Mouse (Mus musculus) CD8-positive naive resting alpha-beta T cell, adult 2 months (primary cell): Measurements from ENCODE around the gene Per1.
"Not testable (repeated sequence)": the region's sequence is repeated elsewhere in the genome, so short reads cannot be mapped to it uniquely, and the experiment has no call there.

ENCODE experiments used
- DNase-seq, 2 experiments: peaks; one replicate each; pipeline ENCODE4 v3.0.0; 2022; ENCODE audit warnings: low read depth in 2 of 2, low spot score in 2 of 2

Gene Per1

DNA sequence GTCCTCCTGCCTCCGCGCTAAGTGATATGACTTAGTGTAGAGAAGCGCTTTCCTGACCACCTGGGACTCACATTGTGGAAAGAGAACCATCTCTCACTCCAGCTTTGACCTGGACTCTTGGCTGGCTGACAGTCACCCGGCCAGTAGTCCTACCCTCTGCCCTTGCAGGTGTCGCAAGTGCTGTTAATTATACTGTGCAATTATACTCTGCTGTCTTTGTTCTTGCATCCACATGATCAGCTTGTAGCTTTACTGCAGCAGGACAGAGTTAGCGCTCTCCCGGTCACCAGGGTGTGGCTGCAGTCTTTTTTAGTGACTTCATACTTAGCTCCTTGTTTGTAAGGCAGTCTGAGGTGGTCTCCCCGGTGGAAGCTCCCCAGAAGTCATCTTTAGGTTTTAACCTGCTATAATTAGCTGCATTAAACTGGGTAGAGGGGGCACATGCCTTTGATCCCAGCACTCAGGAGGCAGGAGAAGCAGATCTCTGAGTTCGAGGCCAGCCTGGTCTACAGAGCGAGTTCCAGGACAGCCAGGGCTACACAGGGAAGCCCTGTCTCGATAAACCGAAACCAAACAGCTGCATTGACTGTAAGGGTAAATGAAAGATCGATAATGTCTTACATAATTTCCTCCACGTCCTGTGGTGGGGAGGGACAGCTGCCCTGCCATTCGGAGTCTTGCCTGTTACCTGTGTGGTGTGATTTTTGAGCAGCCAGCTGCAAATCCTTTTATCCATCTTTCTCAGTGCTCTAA lies 14.7 kb upstream of the Per1 start:
- DNase-seq: no peak

DNA sequence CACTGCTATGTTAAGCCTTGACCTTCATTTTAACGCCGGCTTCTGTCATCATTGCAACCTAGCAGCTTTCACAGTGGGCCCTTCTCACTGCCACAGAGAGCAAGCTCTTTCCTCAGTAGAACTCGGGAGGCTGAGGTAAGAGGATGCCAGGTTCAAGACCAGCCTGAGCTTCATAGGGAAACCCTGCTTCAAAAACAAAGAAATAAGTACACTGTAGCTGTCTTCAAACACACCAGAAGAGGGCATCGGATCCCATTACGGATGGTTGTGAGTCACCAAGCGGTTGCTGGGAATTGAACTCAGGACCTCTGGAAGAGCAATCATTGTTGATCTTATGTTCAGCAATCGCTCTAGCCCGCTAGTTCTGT lies 14.2 kb upstream of the Per1 start:
- no peak for DNase-seq

DNA sequence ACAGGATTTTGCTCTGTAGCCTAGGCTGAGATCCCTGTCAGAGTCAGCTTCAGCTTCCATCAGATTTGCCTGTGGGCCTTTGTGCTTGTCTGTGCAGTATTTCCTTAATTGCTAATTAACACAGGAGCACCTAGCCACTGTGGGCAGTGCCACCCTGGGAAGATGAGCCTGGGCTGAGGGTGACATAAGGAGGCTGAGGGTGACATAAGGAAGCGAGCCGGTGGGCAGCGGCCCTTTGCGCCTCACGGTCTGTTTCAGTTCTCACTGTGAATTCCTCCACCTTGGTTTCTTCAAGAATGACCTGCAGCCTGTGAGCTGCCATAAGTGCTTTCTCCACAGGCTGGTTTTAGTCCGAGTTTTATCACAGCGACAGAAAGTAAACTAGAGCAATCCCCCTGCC lies 13.4 kb upstream of the Per1 start:
- no peak for DNase-seq

DNA sequence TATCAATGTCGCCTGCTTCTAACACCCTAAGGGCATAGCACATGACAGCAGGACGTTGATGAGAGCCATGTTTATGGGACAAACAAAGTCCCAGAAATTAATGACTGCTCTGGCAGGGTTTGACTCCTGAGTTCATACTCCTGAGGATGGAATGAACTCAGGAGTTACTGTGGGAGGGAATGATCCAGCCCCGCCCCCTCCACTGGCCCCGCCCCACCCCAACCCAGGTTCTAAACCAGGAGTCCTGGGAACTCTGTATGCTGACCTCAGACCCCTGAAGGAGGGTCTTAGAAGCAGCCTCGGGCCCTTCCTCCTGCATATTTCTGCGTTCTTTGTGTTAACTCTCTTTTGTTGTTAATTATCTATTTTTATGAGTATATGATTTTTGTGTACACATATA lies 9.4 kb upstream of the Per1 start:
- no peak for DNase-seq

DNA sequence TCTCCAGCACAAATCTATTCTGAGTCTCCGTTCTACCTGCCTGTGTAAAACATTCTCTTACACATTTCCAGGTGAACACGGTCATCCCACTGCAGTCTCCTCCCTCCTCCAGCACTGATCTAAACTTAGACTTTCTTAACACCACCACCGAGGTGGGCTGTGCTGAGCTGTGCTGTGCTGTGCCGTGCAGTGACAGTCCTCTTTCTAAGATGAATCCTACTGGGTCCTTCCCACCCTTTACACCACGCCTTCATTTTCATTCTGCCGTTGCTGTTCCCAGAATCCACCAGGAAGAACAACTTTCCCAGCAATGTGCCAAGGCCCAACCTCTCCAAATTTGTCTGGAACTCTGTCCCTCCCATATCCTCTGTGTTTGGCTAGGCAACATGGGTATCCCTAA lies 8.6 kb upstream of the Per1 start:
- no peak for DNase-seq

DNA sequence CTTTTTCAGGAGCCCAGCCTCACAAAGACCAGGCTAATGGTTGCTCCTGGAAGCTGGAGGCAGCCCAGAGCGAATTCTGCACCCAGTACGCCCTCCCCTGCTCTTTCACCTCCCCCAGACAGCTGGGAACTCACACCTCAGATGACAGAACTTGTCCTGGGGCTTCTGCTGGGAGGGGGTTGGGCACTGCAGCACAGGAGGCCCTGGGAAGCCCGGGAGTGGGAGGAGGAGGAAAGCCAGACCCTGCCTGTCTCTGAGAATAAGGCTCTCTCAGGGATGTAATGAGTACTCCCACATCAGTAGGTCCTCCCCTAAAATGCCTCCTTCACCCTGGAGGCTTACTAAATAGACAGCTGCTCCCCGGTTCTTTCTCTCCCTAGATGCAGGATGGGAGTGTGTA lies 7.9 kb upstream of the Per1 start:
- DNase-seq: no peak

DNA sequence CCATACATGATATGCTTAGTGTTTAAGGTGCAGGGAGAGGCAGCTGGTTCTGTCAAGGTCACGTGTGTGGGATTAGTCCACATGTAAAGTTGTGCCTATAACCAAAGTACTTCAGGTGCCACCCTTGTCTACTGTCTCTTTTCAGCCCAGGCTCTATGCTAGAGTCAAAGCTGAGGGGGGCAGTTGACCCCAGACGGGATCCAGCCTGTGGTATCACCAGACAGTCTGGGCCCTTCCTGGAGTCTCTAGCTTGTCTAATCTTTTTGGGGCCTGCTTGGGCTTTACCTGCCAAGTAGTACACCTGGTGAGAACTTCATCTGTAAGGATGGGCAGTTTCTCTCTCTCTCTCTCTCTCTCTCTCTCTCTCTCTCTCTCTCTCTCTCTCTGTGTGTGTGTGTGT lies 7.4 kb upstream of the Per1 start:
- DNase-seq: no peak

DNA sequence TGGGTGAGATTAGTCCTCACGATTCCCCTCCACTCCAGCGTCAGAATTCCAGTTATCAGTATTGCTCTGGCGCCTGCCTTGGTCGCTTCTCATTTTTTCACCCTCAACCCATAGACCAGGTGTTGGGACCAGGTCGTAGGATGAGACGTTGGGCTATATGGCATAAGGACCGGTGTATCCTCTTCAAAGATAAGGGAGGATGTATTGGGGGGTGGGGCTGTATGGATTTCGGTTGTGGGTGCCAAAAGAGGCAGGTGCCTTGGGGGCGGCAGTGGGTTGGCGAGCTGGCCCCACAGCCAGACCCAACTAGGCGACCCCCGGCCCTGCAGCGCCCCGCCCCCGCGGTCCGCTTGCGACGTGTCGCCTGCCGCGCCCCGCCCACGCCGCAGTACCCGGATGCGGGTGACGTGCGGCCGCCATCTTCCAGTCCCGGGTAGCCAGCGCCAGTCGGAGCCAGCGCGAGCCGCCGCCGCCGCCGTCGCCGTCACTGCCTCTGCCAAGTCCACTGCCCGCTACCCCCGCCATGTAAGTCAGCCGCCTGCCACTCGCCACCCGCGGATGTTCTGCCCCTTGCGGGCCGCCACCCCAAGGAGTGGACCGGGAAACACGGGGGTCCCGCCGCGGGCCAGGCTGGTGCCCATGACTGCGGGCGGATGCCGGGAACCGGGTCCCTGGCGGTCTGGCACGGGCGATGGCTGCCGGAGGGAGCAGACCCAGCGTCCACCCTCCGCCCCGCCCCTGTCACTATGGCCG lies 6.7 kb upstream of the Per1 start, which contains the start of gene Vamp2:
Gene Vamp2, plus strand, starts transcription at position 388 of the 753 bp plus-strand sequence.
- peak; percentile 87 to 88 for DNase-seq

DNA sequence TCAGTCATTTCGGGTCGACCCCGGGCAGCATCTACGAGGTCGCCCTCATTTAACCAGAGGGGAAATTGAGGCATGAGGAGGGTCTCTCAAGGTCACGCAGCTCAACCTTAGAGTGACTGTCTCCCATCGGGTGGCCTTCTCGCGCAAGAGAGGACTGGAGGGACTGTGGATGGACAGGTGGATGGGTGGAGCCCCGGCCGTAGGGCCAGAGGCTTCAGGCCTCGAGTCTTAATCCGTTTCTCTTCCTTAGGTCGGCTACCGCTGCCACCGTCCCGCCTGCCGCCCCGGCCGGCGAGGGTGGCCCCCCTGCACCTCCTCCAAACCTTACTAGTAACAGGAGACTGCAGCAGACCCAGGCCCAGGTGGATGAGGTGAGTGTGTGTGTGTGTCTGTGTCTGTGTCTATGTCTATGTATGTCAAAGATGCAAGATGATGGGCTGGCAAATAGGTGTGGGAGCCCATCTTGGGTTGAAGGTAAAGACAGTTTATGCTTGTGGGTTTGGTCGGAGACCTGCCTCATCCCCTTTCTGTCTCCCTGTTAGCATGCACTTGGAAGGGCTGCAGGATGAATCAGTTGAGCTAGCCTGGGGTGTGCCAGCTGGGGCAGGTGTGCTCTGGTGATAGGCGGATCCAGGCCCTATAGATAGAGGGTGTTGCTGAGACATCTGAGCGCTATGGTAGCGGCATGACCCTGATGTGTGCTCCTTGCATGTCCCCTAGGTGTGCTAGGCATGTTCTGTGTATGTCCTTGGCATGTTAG lies 6.0 kb upstream of the Per1 start:
- DNase-seq: no peak

DNA sequence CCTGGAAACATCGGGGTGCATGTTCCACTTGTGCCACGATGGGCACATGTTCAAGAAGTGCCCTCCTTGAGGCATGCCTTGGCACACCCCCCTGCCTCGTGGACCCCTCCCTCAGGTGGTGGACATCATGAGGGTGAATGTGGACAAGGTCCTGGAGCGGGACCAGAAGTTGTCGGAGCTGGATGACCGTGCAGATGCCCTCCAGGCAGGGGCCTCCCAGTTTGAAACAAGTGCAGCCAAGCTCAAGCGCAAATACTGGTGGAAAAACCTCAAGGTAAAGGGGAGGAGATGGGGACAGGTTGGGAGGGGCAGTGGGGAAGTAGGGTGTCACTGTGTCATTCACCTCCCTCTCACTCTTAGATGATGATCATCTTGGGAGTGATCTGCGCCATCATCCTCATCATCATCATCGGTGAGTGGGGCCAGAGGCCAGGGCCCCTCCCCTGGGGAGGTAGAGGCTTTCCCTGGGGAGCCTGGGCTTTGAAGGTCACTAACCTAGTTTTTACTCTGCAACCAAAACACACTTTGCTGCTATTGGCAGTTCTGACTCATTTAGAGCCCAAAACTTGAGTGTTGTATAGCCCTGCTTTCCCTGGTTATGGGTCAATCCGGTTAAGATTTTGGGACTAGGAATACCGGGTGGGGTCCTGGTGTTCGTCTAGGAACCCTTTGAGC lies 5.3 kb upstream of the Per1 start:
- DNase-seq: no peak

DNA sequence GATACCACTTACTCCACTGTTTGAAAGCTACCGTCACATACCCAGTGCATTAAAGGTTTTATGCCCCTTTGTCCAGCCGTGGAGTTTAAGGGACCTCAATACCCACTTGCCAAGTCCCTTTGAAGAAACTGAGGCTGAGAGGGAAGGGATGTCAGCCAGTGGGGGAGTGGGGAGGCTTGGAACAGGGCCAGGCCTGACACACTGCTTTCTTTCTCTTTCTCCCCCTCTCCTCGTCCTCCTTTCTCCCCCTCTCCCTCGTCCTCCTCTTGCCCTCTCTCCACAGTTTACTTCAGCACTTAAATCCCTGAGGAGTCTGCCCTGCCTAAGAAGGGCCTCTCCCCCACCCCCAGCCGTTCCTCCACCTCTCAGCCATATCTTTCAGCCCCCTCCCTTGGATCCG lies 4.7 kb upstream of the Per1 start:
- no peak for DNase-seq

DNA sequence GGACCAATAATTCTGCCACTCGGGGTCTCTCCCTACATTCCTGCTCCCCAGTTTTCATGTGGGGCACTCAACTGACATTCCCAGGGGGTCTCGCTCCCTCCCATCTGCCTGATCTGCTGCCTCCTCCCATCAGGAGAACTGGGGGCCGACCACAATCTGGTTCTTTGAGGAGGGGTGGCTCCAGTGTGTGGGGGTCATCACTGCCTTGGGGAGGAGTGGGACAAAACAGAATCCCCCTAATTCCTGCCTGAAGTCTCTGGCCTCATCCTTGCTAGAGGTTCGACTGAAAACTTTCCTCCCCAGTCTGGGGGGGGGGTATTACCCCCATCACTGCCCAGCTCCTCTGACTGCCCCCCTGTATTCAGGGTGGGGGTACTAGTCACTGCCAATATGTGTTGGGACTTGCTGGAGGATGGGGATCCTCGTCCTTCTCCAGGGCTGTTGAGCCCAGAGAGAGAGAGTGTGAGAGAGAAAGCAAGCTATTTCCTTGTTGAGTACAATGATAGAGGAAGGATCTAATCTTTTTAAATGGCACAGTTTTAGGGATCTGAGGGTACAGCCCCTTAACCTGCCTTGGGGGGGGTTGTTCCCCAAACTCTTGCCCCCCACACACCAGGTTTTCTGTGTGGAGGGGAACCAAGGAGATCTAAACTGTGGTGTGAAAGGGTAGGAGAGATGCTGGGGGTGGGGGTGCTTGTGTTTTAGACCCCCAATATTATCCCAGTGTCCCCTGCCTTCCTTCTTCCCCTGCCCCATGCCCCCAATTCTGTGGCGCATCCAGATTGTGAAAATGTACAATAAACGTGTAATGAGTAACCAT lies 3.2 kb upstream of the Per1 start:
- DNase-seq: no peak

DNA sequence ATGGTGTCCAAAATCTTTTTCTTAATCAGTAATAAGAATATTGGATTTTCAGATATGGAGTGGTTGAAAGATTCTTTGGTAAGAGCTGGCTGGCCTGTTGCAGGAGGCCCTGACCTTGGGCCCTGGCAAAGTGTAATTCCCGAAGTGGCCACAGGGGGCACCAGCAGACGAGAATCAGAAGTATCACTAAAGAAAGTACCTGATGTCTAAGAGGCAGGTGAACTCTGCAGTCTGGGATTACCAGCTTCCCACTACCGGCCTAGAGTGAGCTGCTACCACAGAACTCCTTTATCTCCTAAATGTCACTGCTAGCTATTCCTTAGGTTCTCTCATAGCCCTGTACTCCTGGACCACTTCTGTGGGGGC lies 2.6 kb upstream of the Per1 start:
- peak; percentile 90 to 93 for DNase-seq

DNA sequence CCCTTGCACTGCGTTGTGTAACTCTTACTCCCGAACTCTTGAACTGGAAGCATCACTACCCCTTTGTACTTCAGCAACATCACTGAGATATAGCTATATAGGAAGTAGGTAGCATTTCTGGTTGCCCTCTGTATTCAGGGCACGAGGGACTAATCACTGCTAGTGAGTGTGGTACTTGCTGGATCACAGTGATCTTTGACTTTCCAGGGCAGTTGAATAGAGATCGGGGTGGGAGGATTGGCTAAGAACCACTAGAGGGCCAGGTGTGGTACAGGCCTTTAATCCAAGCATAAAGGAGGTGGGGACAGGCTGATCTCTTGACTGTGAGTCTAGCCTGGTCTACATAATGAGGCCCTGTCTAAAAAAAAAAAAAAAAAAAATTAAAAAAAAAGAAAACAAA lies 2.1 kb upstream of the Per1 start:
- DNase-seq: no peak

DNA sequence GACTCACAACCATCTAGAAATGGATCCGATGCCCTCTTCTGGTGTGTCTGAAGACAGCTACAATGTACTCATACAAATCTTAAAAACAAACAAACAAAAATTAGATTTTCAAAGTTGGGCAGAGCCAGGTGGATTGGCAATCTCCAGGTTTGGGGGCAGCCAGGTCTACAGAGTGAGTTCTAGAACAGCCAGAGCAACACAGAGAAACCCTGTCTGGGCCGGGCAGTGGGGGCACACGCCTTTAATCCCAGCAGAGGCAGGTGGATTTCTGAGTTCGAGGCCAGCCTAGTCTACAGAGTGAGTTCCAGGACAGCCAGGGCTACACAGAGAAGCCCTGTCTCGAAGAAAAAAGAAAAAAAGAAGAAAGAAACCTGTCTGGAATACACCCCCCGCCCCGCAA lies 1.2 kb upstream of the Per1 start:
- not testable (repeated sequence) for DNase-seq

DNA sequence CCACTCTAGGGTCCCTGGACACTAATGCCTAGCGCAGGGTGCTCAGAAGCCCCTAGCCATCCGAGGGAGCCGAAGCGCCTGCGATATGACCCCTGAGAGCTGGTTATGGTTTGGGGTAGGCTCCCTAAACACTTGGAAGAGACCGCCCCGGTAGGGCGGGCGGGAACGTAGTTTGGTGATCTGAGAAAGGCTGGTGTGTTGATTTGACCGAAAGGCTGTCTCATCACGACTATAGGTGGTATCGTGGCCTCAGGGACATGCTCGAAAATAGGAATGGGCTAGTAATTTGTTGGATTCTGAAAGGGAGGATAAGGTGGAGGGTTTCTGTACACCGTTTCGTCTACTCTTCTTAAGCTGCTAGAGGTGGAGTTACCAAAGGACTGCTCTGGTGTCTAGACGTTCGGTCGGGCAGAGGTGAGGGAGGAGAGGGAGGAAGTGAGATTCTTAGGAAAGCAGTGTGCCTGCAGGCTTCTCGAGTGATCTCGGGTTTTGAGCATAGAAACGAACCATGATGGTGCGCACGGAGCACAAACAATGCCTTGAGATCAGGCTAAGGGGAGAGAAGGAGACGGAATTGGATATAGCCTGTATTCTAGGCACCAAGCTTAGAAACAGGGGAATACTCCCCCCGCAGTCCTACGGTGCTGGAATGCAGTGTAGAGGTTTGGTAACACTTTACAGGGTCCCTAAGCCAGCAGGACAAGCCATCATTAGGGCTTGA lies 654 bp downstream of the Per1 start:
- DNase-seq: peak; percentile 51 to 65

DNA sequence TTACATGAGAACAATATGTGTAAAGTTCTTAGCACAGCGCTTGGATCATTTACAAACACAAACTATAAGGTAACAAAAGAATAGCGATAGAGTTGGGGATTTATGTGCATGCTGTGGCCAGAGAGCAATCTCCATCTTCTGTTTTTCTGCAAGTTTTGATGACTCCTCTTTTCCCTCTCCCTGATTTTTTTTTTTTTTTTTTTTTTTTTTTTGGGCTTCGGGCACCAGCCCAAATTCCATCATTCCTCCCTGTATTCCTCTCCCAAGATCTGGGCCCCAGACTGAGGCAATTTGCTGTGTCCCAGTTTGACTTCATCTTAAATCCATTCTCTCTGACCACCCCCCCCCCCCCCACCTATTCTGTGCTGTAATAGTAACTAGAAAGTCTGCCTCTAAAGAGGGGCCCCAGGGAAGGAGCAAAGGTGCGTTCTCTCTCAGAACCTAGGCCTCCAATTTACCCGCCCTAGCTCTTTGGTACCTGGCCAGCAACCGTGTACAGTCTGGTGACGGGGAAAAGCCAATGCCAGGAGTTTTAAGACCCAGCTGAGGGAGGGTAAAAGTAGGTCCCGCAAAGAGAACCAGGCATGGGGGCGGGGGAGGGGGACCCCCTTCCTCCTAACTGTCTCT lies 1.5 kb downstream of the Per1 start:
- no peak for DNase-seq

DNA sequence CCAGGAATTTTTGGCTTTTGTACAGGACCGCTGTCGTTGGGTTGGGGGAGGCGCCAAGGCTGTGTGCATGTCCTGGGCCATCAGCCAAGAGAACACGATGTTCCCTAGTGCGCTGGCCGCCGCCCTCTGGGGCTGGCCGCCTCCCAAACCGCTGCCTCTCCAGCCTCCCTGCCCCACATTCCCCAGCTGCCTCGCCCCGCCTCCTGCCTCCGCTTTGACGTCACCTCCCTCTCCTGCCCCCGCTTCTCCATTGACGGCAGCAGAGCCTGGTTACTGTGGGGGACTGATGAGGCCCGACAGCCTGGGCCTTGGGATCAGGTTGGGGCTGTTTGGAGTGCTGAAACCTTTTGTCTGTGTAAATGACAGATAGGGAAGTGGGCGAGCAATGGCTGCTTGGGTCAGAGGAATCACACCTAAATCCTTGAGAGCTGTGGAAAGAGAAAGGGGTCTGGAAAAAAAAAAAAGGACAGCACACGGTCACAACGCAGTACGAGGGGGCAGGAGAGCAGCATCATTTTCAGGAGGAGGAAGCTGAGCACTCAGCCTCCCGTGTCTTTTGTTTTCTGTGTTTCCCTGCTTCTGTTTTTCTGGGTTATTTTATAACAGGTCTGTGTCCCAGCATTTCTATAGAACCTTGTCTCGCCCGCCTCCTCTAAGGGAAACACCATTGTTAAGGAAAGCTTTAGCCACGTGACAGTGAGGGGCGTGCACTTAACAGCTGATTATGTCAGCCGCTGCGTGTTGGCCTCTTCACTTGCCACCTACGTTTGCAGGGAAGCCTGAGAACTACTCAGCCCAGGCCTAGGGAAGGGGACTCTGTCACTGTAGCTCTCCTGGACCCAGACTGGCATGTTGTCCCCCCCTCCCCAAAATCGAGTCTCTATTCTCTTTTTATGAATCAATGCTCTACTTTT lies 2.2 kb downstream of the Per1 start:
- DNase-seq: peak; percentile 85 to 86
